Mouse (Mus musculus) ES-Bruce4 (cell line): Measurements from ENCODE around the gene Nanp. TPM values are rescaled to one million over a fixed set of nuclear protein-coding genes. Genes with fewer than 3 reads are reported as not detected.

Experiments
- H3K27ac ChIP-seq: 2 replicates; pipeline ENCODE4 v1.5.1; 2012; ENCODE audit warnings: low read length, inconsistent platforms; ENCODE audit not compliant: insufficient read depth
- H3K27me3 ChIP-seq: 2 replicates; pipeline ENCODE4 v1.6.1; 2012; ENCODE audit warnings: mild to moderate bottlenecking, low read length, inconsistent platforms; ENCODE audit not compliant: control insufficient read depth, poor library complexity, insufficient read depth, severe bottlenecking
- H3K36me3 ChIP-seq: 2 replicates; pipeline ENCODE4 v1.6.1; 2012; ENCODE audit warnings: inconsistent platforms, mild to moderate bottlenecking, low read length, moderate library complexity; ENCODE audit not compliant: control insufficient read depth, poor library complexity, insufficient read depth, severe bottlenecking
- H3K4me1 ChIP-seq: one replicate; pipeline ENCODE4 v1.8.1; 2011; ENCODE audit warnings: low read length; ENCODE audit not compliant: control insufficient read depth, insufficient read depth
- H3K4me3 ChIP-seq: 2 replicates; pipeline ENCODE4 v1.5.1; 2011; ENCODE audit warnings: low read depth, mild to moderate bottlenecking, low read length
- H3K9ac ChIP-seq: 2 replicates; pipeline ENCODE4 v1.6.1; 2012; ENCODE audit warnings: low read depth, mild to moderate bottlenecking, inconsistent platforms; ENCODE audit not compliant: poor library complexity, severe bottlenecking
- H3K9me3 ChIP-seq: replicated peaks from 2 replicates; pipeline ENCODE4 v1.6.1; 2012; ENCODE audit warnings: mild to moderate bottlenecking, low read length, inconsistent platforms; ENCODE audit not compliant: control insufficient read depth, poor library complexity, insufficient read depth, severe bottlenecking
- CTCF ChIP-seq: IDR thresholded peaks from one replicate; pipeline ENCODE4 v1.8.1; 2011; ENCODE audit warnings: low read depth, low read length
- EP300 ChIP-seq: IDR thresholded peaks from 2 replicates; pipeline ENCODE4 v1.6.1; 2011; ENCODE audit warnings: low read depth, low read length; ENCODE audit not compliant: insufficient read depth
- POLR2A ChIP-seq: IDR thresholded peaks from one replicate; pipeline ENCODE4 v1.8.1; 2011; ENCODE audit warnings: low read length; ENCODE audit not compliant: insufficient read depth
- polyA plus RNA-seq: library from polyadenylated mRNA; stranded (reverse); fragments of >200 nt; gene quantifications from 2 replicates; pipeline ENCODE4 v1.2.4, GENCODE M21; 2011; ENCODE audit warnings: low read depth; ENCODE audit not compliant: missing spikeins, insufficient read depth, insufficient read length

The Nanp gene
- polyA plus RNA-seq, result 18.0 and 20.0 TPM in 2 replicates

GRCm38 (mm10) chr2:151039232-151039695 is at the start of gene Nanp, which contains the start of gene Ninl:
Gene Nanp, minus strand, starts transcription at chr2:151039398.
Gene Ninl, minus strand, starts transcription at chr2:151039382.
- no peak for TF ChIP-seq CTCF
- TF ChIP-seq EP300, result no peak
- peak; percentile 94 for TF ChIP-seq POLR2A
- peak within 1 kb of the TSS; percentile 99 for H3K9ac ChIP-seq
- peak within 1 kb of the TSS; percentile 98 for H3K4me3 ChIP-seq
- no peaks in the 10 kb centered on the region for H3K4me1 ChIP-seq
- H3K27me3 ChIP-seq, result no peaks in the 10 kb centered on the region
- no peaks in the 10 kb centered on the region for H3K9me3 ChIP-seq
- H3K36me3 ChIP-seq, result no peaks in the 10 kb centered on the region; the same call in 1 of the 2 replicates
- H3K27ac ChIP-seq, result no peak within 1 kb of the TSS

GRCm38 (mm10) chr2:151056637-151057036 is 17.4 kb upstream of the Nanp start:
- Histone ChIP-seq H3K4me3 (no peak overlapping the region), H3K27me3 (no peaks in the 10 kb centered on the region), H3K4me1 (no peaks in the 10 kb centered on the region), H3K27ac (no peak overlapping the region), H3K36me3 (no peaks in the 10 kb centered on the region), H3K9ac (no peak overlapping the region), H3K9me3 (no peaks in the 10 kb centered on the region)
- no peak for TF ChIP-seq POLR2A
- TF ChIP-seq EP300, result no peak
- no peak for TF ChIP-seq CTCF

GRCm38 (mm10) chr2:151040411-151040810 is 1.2 kb upstream of the Nanp start:
- Histone ChIP-seq H3K27me3 (no peaks in the 10 kb centered on the region), H3K4me3 (no peak overlapping the region), H3K4me1 (no peaks in the 10 kb centered on the region), H3K36me3 (no peaks in the 10 kb centered on the region), H3K9me3 (no peaks in the 10 kb centered on the region), H3K27ac (no peak overlapping the region), H3K9ac (no peak overlapping the region)
- TF ChIP-seq POLR2A (no peak), EP300 (no peak), CTCF (no peak)

GRCm38 (mm10) chr2:151039726-151040125 is 528 bp upstream of the Nanp start:
- no peak overlapping the region for H3K27ac ChIP-seq
- no peaks in the 10 kb centered on the region for H3K36me3 ChIP-seq
- H3K4me3 ChIP-seq, result peak overlapping the region; percentile 98
- H3K9ac ChIP-seq, result peak overlapping the region; percentile 99
- no peaks in the 10 kb centered on the region for H3K4me1 ChIP-seq
- TF ChIP-seq CTCF, result peak; percentile 3
- no peak for TF ChIP-seq EP300
- no peak for TF ChIP-seq POLR2A
- H3K9me3 ChIP-seq, result no peaks in the 10 kb centered on the region
- H3K27me3 ChIP-seq, result no peaks in the 10 kb centered on the region

- Histone ChIP-seq H3K27ac (no peak overlapping the region), H3K4me3 (peak overlapping the region; percentile 94), H3K27me3 (no peaks in the 10 kb centered on the region), H3K4me1 (no peaks in the 10 kb centered on the region), H3K9me3 (no peaks in the 10 kb centered on the region), H3K9ac (peak overlapping the region; percentile 99), H3K36me3 (no peaks in the 10 kb centered on the region; the same call in 1 of the 2 replicates)
- TF ChIP-seq CTCF (no peak), EP300 (no peak), POLR2A (no peak)
Measured at GRCm38 (mm10) chr2:151038811-151039222, 381 bp downstream of the Nanp start.

GRCm38 (mm10) chr2:151037876-151038552 is 1.2 kb downstream of the Nanp start:
- Histone ChIP-seq H3K4me1 (no peaks in the 10 kb centered on the region), H3K9me3 (no peaks in the 10 kb centered on the region), H3K27ac (no peak overlapping the region), H3K36me3 (no peaks in the 10 kb centered on the region; the same call in 1 of the 2 replicates), H3K27me3 (no peaks in the 10 kb centered on the region), H3K4me3 (peak overlapping the region; percentile 60), H3K9ac (peak overlapping the region; percentile 99)
- TF ChIP-seq POLR2A (no peak), CTCF (no peak), EP300 (no peak)
